Mouse (Mus musculus) fibroblast of lung, adult 2 months (primary cell): Measurements from ENCODE around the gene Sox8.

Experiments
- DNase-seq: peaks from one replicate; pipeline ENCODE4 v3.0.0-alpha.2; 2011; ENCODE audit warnings: low read depth

Gene Sox8

GRCm38 (mm10) chr17:25570648-25571452 is at the start of gene Sox8:
TSS of gene Sox8 (minus strand) at chr17:25570686.
- no peak for DNase-seq

- DNase-seq: no peak
Observed at GRCm38 (mm10) chr17:25618508-25619056, 48.1 kb upstream of the Sox8 start.

- no peak for DNase-seq
Observed at GRCm38 (mm10) chr17:25614723-25615510, 44.4 kb upstream of the Sox8 start.

- no peak for DNase-seq
Observed at GRCm38 (mm10) chr17:25613323-25613722, 42.8 kb upstream of the Sox8 start.

- no peak for DNase-seq
Observed at GRCm38 (mm10) chr17:25612537-25612936, 42.1 kb upstream of the Sox8 start.

- DNase-seq: no peak
Observed at GRCm38 (mm10) chr17:25610151-25610550, 39.7 kb upstream of the Sox8 start.

GRCm38 (mm10) chr17:25609506-25609828 is 39.0 kb upstream of the Sox8 start:
- no peak for DNase-seq

- DNase-seq: no peak
Observed at GRCm38 (mm10) chr17:25608821-25609505, 38.5 kb upstream of the Sox8 start.

GRCm38 (mm10) chr17:25608137-25608785 is 37.8 kb upstream of the Sox8 start:
- DNase-seq: no peak

- DNase-seq: no peak
Observed at GRCm38 (mm10) chr17:25604234-25604633, 33.7 kb upstream of the Sox8 start.

- no peak for DNase-seq
Observed at GRCm38 (mm10) chr17:25602366-25602765, 31.9 kb upstream of the Sox8 start.

GRCm38 (mm10) chr17:25597537-25597936 is 27.1 kb upstream of the Sox8 start:
- no peak for DNase-seq

- no peak for DNase-seq
Observed at GRCm38 (mm10) chr17:25595495-25595894, 25.0 kb upstream of the Sox8 start.

GRCm38 (mm10) chr17:25593411-25594261 is 23.1 kb upstream of the Sox8 start:
- no peak for DNase-seq

- no peak for DNase-seq
Observed at GRCm38 (mm10) chr17:25592336-25592735, 21.9 kb upstream of the Sox8 start.

GRCm38 (mm10) chr17:25590985-25591384 is 20.5 kb upstream of the Sox8 start:
- no peak for DNase-seq

GRCm38 (mm10) chr17:25590068-25590467 is 19.6 kb upstream of the Sox8 start:
- no peak for DNase-seq

GRCm38 (mm10) chr17:25584646-25585045 is 14.2 kb upstream of the Sox8 start:
- DNase-seq: no peak

GRCm38 (mm10) chr17:25583858-25584257 is 13.4 kb upstream of the Sox8 start:
- no peak for DNase-seq

- DNase-seq: no peak
Observed at GRCm38 (mm10) chr17:25583099-25583498, 12.6 kb upstream of the Sox8 start.

- DNase-seq: no peak
Observed at GRCm38 (mm10) chr17:25582076-25582475, 11.6 kb upstream of the Sox8 start.
